Mouse (Mus musculus) megakaryocyte, embryonic 14.5 days (primary cell): Measurements from ENCODE around the gene Cldn7.

ENCODE experiments used
- FLI1 ChIP-seq: IDR thresholded peaks from 2 replicates; pipeline ENCODE4 v1.6.1; 2012; ENCODE audit warnings: low read length, inconsistent platforms, mixed read lengths
- GATA1 ChIP-seq: IDR thresholded peaks from 3 replicates; pipeline ENCODE4 v1.6.1; 2012; ENCODE audit warnings: mixed read lengths, low read length, inconsistent platforms, borderline replicate concordance

GRCm38 (mm10) chr11:69932254-69932653 lies 32.3 kb upstream of the Cldn7 start:
- TF ChIP-seq GATA1 (no peak), FLI1 (no peak)
